Mouse (Mus musculus) embryonic fibroblast, embryonic 13.5 days (primary cell): ENCODE measurements at regions not wholly inside any gene's neighbourhood (a gene's known extent, or its start where the extent isn't known, plus 50 kb on each side); places are given as distances from the start of the nearest gene placed in this dataset.
"Not testable (repeated sequence)": the region's sequence is repeated elsewhere in the genome, so short reads cannot be mapped to it uniquely, and the experiment has no call there.

ENCODE experiments used
- H3K27ac ChIP-seq: 2 replicates; pipeline ENCODE4 v1.5.1; 2012; ENCODE audit warnings: low read length, control low read depth, inconsistent platforms; ENCODE audit not compliant: insufficient read depth
- H3K4me1 ChIP-seq: 2 replicates; pipeline ENCODE4 v1.6.1; 2011; ENCODE audit warnings: low read length; ENCODE audit not compliant: control insufficient read depth, insufficient read depth
- H3K4me3 ChIP-seq: 2 replicates; pipeline ENCODE4 v1.5.1; 2011; ENCODE audit warnings: mild to moderate bottlenecking, control low read depth, low read length; ENCODE audit not compliant: insufficient read depth
- CTCF ChIP-seq: IDR thresholded peaks from 2 replicates; pipeline ENCODE4 v1.5.1; 2011; ENCODE audit warnings: mild to moderate bottlenecking, control low read depth, low read length, moderate library complexity, borderline replicate concordance; ENCODE audit not compliant: insufficient read depth
- POLR2A ChIP-seq: IDR thresholded peaks from 2 replicates; pipeline ENCODE4 v1.6.1; 2011; ENCODE audit warnings: low read depth, mild to moderate bottlenecking, control low read depth, low read length, moderate library complexity

DNA sequence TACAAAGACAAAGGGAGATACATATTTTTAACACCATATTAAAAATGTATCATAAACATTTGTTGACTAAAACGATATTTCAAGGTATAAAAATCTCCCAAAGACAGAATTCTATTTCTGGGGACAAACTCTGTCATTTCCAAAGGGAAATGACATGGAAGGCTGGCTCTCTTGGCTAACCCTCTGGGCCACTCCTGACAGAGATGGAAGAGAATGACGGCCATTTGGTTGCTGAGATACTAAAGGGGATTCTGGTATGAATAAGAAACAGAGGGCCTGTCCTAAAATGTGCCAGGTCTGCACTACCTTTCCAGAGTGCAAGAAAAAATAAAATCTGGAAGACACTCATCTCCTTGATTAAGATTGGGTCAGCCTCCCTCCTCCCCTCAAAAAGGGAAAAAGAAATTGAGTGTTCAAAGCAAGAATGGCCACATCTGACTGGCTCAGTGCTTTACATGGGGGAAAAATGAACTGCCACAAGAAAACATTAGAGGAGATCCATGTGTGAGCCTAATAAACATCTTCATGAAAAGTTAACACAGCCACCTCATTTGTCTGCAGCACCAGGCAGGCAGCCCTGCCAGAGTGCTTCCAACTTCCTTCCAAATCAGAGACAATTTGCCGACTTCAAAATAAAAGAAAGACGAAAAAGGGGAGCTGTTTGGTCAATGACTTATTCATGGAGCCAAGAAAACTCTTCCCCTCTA lies 221.1 kb upstream of the Plxna2 start:
- no peak for TF ChIP-seq CTCF
- TF ChIP-seq POLR2A: no peak
- H3K27ac ChIP-seq: no peak overlapping the region
- no peak overlapping the region for H3K4me3 ChIP-seq
- peaks cover 3% of the 10 kb centered on the region; the same call in 1 of the 2 replicates for H3K4me1 ChIP-seq

DNA sequence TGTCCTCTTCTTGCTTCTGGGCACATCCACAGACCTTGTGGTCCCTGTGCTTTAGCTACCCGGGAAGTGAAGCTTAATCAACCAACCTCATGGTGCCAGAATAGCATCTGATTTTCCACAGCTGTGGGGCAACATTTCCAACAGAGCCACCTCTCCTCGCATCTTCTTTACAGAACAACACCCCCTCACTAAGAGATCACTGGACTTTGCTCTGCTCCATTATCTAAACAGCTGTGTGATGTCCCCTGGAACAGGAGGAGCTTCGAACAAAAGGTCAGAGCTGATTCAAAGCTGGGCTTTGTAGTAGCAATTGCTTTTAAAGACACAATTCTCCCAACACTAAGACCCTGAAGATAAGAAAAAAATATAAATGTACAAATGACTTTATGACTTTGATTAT lies 224.3 kb upstream of the Plxna2 start:
- H3K4me3 ChIP-seq: no peak overlapping the region
- no peak for TF ChIP-seq CTCF
- no peak for TF ChIP-seq POLR2A
- peaks cover 3% of the 10 kb centered on the region; the same call in 1 of the 2 replicates for H3K4me1 ChIP-seq
- H3K27ac ChIP-seq: no peak overlapping the region

DNA sequence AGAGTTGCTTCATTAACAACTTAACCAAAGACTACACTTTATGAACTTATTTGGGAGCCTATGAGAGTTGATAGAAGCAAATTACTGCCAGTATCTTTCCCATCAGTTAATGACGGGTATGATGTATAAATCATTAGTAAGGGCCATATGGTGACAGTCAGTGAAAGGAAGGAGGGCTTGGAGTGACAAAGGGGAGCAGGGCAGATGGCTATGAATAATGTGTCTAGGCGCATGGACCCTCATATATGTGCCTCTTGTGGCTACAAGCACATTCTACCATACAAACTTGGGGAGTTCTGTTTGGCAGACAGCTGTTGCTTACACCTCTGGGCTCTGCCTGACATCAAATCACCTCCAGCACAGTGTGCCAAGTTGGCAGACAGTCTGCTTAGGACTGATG lies 227.8 kb upstream of the Plxna2 start:
- no peak for TF ChIP-seq POLR2A
- TF ChIP-seq CTCF: no peak
- Histone ChIP-seq H3K27ac (no peak overlapping the region), H3K4me1 (no peaks in the 10 kb centered on the region), H3K4me3 (no peak overlapping the region)

DNA sequence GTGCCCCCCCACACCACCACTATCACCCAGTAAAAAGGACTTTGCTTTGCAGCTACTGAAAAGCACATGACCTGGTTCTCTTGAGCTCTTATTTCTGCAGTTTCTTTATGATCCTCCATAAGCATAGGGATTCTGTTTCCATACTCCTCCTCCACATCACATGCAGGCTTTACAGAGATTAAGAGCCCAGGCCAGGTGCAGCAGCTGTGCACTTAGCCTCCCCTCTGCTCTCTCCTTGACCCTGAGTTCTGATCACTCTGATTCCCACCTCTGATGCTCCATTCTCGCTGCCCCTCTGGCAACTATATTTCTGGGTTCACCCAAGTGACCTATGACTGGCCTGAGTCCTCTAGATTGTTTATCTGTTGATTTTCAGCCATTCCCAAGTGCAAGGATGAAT lies 239.9 kb upstream of the Plxna2 start:
- Histone ChIP-seq H3K4me3 (no peak overlapping the region), H3K4me1 (no peaks in the 10 kb centered on the region), H3K27ac (no peak overlapping the region)
- no peak for TF ChIP-seq CTCF
- no peak for TF ChIP-seq POLR2A

DNA sequence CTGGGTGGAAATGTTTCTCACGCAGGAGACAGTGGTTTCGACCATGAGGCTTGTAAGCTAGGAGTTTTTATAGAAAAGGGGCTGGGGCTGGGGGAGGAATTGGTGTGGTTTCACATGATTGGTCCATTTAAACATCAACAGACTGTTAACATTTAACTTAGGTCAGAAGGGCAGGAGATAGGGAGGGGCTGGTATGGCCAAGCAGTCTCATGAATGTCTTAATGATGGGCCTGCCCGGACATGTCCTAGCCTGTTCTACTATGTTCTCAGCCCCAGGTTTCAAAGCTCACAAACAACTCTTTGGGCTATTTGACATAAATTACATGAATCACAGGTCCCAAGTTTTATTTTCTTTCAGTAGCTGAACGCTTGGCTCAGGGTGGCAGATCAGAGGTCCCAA lies 244.5 kb upstream of the Plxna2 start:
- H3K4me3 ChIP-seq, H3K27ac ChIP-seq: not testable (repeated sequence)

DNA sequence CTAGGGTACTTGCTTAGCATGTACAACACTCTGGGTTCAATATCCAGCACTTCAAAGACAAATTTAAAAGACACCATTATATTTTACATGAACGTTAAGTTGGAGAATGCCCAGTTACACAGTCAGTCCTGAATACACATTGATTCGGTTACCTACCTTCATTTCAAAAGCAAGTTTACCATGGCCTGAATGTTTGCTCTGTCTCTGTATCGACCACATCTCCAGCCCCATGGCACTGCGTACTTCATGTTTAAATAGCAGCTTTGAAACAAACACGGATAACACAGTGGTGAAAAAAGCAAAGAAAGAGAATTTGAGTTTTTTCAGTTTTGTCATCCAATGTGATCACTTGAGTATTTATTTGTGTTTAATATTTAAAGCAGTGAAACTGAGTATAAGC lies 254.1 kb upstream of the Plxna2 start:
- Histone ChIP-seq H3K4me3 (no peak overlapping the region), H3K27ac (no peak overlapping the region), H3K4me1 (no peaks in the 10 kb centered on the region)
- no peak for TF ChIP-seq POLR2A
- TF ChIP-seq CTCF: no peak

More for the DNA sequence above, 244.5 kb upstream of the Plxna2 start:
- H3K4me1 ChIP-seq: not testable (repeated sequence)

DNA sequence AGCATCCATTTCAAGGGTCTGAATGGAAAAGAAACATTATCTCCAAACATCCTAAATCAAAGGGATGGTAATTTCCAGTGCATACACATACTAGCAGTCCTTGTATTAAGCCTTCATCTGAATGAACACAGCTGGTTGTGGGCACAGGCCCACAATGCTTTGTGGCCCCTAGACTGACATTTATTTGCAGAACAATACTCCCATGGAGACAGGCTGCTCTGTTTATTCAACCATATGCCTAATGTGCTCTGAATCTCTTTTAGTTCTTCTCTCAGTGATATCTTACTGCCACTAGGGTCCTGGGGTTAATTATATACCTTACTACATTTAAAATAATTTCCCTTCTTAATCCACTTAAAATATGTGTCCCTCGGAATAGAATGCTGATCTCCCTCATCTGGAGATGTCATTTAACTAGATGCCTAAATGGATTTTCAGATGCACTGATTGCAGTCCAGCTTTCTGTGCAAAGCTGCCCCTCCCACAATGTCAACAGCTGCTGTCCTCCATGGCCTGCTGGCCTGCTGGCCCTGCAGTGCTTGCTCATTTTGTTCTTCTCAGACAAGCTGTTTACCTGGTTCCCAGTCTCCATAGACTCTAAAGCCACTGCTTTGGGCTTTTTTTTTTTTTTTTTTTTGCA lies 254.8 kb upstream of the Plxna2 start:
- no peak overlapping the region for H3K4me3 ChIP-seq
- H3K27ac ChIP-seq: no peak overlapping the region
- TF ChIP-seq POLR2A (no peak), CTCF (no peak)
- no peaks in the 10 kb centered on the region for H3K4me1 ChIP-seq

DNA sequence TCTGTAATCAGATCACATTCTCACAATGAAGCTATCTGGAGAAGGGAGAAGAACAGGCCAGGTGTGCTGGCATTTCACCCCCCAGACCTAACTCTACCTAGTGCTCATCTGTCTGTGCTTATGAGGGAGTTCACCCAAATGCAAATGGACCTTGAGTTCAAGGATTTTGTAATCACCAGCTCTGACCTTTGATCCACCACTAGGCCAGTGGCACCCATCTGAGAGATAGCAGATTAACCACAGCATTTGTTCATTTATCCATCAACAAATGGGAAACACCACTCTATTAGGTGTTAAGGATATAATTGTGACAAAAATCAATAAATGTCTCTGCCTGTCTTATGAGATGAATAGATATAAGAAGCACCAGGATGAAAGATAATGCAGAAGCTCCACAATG lies 255.7 kb upstream of the Plxna2 start:
- Histone ChIP-seq H3K4me1 (no peaks in the 10 kb centered on the region), H3K27ac (no peak overlapping the region), H3K4me3 (no peak overlapping the region)
- TF ChIP-seq CTCF: no peak
- TF ChIP-seq POLR2A: no peak

DNA sequence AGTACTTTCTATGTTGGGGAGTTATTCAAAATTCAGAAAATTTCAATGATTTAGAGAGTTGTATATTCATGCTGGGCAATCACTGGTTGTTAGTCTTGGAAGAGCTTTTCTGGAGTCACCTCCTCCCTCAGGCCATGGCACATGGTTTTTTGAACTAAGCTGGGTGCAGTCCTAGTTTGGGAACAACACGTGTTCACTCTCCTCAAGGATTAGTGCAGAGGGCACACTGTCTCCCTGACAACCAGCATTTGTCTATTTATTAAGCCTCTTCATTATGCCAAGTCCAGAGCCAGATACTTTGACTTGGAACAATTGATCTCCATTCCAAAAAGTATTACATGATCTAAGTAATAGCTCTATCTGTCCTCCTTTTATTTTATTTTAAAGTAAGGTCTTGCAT lies 256.7 kb upstream of the Plxna2 start:
- Histone ChIP-seq H3K27ac (no peak overlapping the region), H3K4me1 (no peaks in the 10 kb centered on the region), H3K4me3 (no peak overlapping the region)
- TF ChIP-seq POLR2A: no peak
- TF ChIP-seq CTCF: no peak

DNA sequence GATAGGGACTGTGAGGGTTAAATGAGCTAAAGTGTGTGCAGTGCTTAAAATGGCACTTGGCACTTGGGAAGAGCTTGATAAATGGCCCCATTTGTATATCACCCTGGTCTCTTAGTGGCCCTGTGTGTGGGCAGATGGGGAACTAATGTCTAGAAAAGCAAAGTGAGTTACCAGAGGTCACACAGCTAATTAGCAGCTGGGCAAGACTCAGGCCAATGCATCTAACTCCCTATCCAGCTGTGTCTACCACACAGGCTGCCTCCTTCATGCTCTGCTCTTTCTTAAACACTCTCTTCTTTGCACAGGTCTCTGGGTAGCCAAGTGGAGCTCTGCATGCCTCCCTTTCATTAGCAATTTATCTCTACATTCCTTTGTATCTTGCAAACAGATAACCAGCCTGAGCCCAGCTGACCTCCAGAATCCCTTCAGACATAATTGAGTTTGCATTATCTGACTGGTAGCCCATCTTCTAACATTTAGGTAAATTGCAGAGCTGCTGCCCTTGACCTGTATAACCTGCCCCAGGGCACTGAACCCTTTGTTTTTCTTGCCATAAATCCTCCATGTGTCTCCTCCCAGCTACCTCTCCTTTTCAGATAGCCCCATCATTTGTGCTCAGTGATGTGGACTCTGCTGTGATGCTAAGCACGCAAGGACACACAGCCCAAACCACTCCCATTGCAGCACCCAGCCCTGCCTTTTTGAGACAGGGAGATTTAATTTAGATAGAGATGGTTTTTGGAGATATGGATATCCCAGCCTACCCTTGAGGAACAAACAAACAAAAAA lies 263.5 kb upstream of the Plxna2 start:
- no peak overlapping the region for H3K27ac ChIP-seq
- TF ChIP-seq POLR2A (no peak), CTCF (no peak)
- H3K4me1 ChIP-seq: no peaks in the 10 kb centered on the region
- H3K4me3 ChIP-seq: no peak overlapping the region
